Mouse (Mus musculus) mouse embryonic stem cell (cell line): ENCODE data around the gene Lrch1.

Experiments used
- in situ Hi-C, 2 experiments: fragments of 300-500 bp; cut with MboI; formaldehyde crosslinking; loops; 1 replicate in 1 of 2; 3 replicates in 1 of 2; pipeline ENCODE4 v1.14.3; 2019 to 2020; ENCODE audit warnings: low sequenced_read_pairs in 2 of 2, low pct_unique_long_range_greater_than_20kb in 1 of 2, mixed read lengths in 1 of 2; ENCODE audit not compliant: unreplicated experiment in 1 of 2

Gene Lrch1

GRCm38 (mm10) chr14:74871220-74871619 lies 76.5 kb downstream of the Lrch1 start:
- in situ Hi-C loops = no loop called here

GRCm38 (mm10) chr14:74868902-74869230 lies 78.8 kb downstream of the Lrch1 start:
- in situ Hi-C loops = no loop called here

- in situ Hi-C loops = no loop called here
These were observed 79.3 kb downstream of the Lrch1 start for GRCm38 (mm10) chr14:74868188-74868901.

DNA sequence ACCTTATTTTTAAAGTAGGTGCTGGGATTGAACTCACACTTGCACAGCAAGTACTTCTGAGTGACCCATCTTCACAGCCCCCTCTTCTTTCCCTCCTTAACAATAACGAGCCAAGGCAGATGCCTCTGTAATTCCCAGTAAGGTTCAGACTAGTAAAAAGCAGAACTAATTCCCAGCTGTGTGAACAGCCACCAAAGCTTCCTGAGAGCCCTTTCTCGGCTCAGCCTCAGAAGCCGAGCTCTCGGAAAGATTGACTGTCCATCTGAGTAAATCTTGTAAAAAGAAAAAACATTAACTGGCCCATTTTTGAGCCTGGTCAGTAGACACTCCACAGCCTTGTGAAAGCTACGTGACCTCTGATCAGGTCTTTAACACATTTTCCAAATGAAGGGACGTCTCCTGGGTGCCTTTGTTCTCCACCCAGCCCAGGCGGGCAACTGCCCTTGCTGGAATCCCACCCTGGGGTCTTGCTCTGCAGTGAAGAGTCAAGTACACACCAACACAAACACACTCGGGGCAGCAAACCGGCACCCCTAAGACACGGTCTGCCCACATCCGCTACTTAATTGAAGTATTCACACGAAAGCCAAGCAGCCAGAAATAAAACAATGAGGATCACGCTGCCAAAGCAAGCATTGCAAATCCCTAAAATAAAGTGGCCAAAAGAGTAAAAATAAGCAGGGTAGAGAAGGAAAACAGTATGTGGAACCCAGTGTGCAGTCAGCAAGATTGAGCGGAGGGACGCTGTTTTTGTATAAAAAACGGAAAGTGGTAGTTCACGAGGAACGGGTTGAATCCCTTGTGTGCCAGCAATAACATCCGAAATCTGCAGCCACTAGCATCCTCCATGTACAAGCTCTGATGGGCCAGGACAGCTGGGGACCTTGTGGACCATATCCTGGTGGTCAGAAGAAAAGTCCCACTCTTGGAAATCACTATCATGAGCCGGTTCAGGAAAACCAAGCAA lies 80.3 kb downstream of the Lrch1 start:
- in situ Hi-C loops = no loop called here

DNA sequence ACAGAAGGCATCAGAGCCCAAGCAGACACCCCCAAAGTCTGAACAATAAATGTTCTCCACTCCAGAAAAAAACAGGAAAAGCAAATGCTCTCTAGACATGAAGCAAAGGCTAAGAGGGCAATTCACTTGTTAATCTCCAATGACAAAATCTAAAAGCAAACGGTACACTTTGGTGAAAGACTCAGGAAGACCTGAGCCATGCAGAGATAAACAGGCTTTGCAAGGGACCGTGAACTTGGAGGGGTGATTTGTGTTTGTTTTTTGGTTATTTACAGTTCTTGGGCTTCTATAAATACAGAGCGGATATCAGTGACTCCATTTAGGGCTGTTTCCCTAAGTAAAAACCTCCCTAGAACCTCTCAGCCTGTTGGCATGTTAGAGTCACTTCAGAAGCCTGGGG lies 81.9 kb downstream of the Lrch1 start:
- in situ Hi-C loops = no loop called here

GRCm38 (mm10) chr14:74864805-74865483 lies 82.7 kb downstream of the Lrch1 start:
- in situ Hi-C loops = no loop called here

DNA sequence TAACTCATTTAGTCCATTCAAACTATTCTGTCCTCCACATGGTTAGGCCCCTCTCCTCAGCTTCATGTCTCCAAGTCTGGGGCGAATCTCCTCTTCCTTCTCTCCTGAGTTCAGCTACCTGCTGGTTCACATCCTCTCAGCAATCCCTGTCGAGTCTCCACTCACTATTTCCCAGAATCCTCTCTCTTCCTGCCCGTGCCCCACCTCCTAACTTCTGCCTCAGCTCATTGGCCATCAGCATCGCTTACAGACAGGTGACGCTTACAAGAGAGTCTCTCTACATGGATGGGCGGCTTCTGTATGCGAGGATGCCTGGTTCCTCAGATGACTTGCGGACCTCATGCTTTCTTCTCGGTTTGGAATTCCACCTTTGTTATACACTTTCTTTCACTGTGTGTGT lies 86.2 kb downstream of the Lrch1 start:
- in situ Hi-C loops = no loop called here

DNA sequence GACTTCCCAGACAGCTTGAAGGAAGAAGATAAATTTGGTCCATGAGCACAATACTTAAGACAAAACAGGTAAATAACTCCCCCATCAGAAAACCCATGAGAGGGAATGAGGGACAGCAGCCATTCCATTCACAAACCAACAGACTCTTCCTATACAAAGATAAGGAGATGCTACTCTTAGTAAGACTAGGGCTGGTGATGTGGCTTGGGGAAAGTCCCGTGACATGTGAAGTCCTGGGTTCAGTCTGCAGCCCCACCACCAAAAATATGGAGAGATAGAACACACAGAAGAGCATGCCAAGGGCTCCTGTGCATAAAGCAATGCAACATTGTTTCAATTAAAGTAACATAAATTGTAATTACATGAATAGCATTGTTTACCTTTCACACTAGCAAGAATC lies 88.5 kb downstream of the Lrch1 start:
- in situ Hi-C loops = no loop called here

GRCm38 (mm10) chr14:74855429-74855828 lies 92.2 kb downstream of the Lrch1 start:
- in situ Hi-C loops = no loop called here

- in situ Hi-C loops = no loop called here
These were observed 93.9 kb downstream of the Lrch1 start for GRCm38 (mm10) chr14:74853759-74854100.

- in situ Hi-C loops = no loop called here
These were observed 94.5 kb downstream of the Lrch1 start for GRCm38 (mm10) chr14:74852965-74853758.

- in situ Hi-C loops = no loop called here
These were observed 95.8 kb downstream of the Lrch1 start for GRCm38 (mm10) chr14:74851866-74852265.

DNA sequence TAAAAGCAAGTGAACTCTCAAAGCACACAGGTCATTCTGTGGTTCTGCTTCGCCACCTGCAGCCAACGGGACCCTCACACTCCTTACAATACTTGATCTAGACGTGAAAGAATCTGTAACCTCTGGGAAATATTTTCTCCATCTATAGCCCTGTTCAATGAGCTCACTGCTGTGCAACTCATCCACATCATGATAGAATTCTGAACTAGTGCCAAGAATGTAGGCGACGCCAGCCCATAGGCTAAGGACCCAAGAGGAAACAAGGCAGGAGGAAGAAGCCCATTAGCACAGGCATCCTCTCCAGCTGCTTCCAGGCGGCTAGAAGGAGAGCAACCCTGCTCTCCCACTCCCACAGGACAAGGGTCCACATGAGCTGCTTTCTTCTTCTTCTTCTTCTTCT lies 98.7 kb downstream of the Lrch1 start:
- in situ Hi-C loops = no loop called here

GRCm38 (mm10) chr14:74848224-74848623 lies 99.5 kb downstream of the Lrch1 start:
- in situ Hi-C loops = no loop called here

DNA sequence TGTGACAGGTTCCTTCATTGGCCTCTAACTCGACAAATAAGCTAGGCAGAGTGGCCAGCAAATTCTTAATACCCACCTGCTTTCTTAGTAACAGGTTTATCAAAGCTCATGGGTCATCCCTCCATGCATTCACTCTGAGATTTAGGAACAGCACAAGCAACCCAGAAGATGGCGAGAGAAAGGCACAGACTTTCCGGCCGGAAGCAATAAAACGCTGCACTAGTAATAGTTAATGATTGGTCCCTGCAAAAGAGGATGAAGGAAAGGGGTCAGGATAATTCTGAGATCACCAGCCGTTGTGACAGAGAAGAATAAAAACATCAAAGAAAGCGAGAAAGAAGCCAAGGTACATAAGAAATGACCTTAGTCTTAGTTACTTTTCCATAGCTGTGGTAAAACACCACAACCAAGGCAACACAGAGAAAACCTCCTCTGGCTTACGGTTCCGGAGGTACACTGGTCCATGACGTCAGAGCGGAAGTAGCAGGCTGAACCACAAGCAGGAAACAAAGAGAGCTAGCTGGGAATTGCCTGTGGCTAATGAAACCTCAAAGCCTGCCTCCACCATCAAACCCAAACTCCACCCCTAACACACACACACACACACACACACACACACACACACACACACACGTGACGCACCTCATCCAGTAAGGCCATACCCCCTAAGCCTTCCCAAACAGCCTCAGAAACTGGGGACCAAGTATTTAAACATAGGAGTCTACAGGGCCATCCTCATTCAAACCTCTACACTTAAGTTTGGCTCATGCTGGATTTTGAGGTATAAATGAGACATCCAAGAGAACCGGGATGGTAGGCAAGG lies 100.2 kb downstream of the Lrch1 start:
- in situ Hi-C loops = no loop called here

GRCm38 (mm10) chr14:74846668-74847067 lies 101.0 kb downstream of the Lrch1 start:
- in situ Hi-C loops = no loop called here

DNA sequence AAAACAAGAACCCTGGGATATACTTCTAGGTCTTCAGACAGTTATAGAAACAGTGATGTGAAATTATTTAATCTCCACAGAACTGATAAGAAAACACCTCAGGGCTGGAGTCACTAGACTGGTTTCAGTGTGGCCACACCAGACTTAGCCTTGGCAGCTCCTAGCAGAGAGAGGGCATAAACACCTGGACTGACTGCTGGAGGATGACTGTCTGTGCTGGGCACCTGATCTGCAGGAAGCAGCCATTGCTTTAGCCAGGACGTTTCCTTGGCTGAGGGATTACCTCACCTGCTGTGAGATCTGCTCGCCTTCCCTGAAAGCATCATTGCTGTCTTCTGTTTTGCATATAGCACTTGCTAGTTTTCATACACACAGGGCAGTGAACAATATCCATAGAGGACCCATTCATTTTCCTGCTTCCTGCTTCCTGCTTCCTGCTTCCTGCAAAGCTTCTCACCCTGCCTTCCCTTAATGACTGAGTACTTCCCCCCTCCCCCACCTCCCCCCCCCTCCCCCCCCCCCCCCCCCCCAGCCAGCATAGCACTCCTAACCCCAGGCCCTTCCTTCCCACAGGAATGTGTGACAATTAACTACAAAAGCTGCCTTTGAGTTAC lies 101.9 kb downstream of the Lrch1 start:
- in situ Hi-C loops = no loop called here
